Mouse (Mus musculus): ENCODE results near the gene D630039A03Rik. TPM values are rescaled to one million over a fixed set of nuclear protein-coding genes. Genes with fewer than 3 reads are reported as not detected.
A peak's percentile ranks its signal among the peaks of the same experiment; 100 is the strongest.

The D630039A03Rik gene
- polyA plus RNA-seq, 1 experiment from 2014 or later = 3.5 TPM

DNA sequence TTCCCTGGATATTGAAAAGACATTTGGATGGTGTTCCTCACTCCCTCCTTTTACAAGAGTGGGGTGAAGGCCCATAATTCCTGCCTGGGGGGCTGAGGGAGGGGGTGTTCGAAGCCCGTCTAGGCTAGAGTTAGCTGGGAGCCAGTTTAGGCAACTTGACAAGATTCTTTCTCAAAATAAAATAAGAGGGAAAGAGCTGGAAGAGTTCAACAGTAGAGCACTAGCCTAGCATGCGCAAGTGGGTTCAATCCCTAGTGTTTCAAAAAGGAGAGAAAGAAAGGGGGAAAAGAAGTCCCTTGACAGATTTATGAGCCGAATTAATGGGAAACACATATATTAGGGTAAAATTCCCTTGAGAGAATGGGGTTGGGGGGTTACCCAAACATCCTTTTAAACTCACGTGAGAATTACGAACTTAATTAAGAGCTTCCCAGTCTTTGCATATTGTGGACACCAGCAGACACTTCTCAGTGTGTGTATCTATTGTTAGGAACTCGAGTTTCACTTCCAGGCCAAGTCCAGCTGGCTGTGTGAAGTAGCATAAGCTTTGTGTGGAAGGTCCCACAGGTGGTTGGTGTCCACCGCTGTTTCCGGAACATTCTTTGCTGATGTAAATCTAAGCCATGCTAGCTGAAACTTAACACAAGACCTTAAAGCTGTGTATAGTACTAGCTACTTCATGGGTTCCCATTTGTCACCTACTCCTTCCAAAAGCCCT lies 53.7 kb downstream of the D630039A03Rik start:
- no peaks in the 10 kb centered on the region for H3K27me3 ChIP-seq (ENCODE audit: control insufficient read depth, insufficient read depth, low read depth, low read length)
- WGBS = 68% methylated on average over 9 of the region's 9 CpGs
- H3K4me2 ChIP-seq (ENCODE audit: low read depth, low read length) = no peak overlapping the region
- H3K9me3 ChIP-seq (ENCODE audit: control insufficient read depth, low read length) = no peaks in the 10 kb centered on the region
- peak; percentile 18; the same call in 1 of the 2 replicates for ATAC-seq (ENCODE audit: low read depth)
- H3K27ac ChIP-seq (ENCODE audit: low read length) = no peak overlapping the region; the same call in 1 of the 2 replicates
- H3K4me3 ChIP-seq (ENCODE audit: low read length) = no peak overlapping the region
- peaks cover 15% of the 10 kb centered on the region for H3K36me3 ChIP-seq (ENCODE audit: control insufficient read depth, insufficient read depth, low read length)
- H3K9ac ChIP-seq (ENCODE audit: low read length) = no peak overlapping the region
- peaks cover 31% of the 10 kb centered on the region for H3K4me1 ChIP-seq (replicated peaks; ENCODE audit: control insufficient read depth, insufficient read depth, low read length)

DNA sequence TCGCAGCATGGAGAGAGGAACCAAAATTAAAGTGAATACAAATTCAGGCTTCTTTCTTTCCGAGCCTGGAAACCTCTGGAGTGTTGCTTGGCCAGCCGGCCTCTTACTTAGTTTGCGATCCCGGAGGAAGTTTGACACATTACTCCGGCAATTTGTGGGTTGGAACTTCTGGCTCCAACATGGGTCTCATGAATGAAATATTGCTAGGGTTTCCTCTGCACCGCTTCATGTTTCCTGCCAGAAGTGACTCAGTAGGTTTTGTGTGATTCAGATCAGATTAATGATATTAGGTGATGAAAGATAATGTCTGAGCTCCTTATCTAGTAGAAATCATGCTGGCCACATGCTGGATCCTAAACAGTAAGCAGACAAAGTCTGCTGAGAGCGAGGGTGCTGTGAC lies 54.2 kb downstream of the D630039A03Rik start:
- Histone ChIP-seq H3K36me3 (ENCODE audit: control insufficient read depth, insufficient read depth, low read length) (peaks cover 20% of the 10 kb centered on the region), H3K9ac (ENCODE audit: low read length) (no peak overlapping the region), H3K4me3 (ENCODE audit: low read length) (no peak overlapping the region), H3K9me3 (ENCODE audit: control insufficient read depth, low read length) (no peaks in the 10 kb centered on the region), H3K4me1 (replicated peaks; ENCODE audit: control insufficient read depth, insufficient read depth, low read length) (peaks cover 26% of the 10 kb centered on the region), H3K4me2 (ENCODE audit: low read depth, low read length) (no peak overlapping the region), H3K27ac (ENCODE audit: low read length) (no peak overlapping the region; the same call in 1 of the 2 replicates), H3K27me3 (ENCODE audit: control insufficient read depth, insufficient read depth, low read depth, low read length) (no peaks in the 10 kb centered on the region)
- peak; percentile 24; the same call in 1 of the 2 replicates for ATAC-seq (ENCODE audit: low read depth)
- WGBS = 34% methylated on average over 8 of the region's 8 CpGs

DNA sequence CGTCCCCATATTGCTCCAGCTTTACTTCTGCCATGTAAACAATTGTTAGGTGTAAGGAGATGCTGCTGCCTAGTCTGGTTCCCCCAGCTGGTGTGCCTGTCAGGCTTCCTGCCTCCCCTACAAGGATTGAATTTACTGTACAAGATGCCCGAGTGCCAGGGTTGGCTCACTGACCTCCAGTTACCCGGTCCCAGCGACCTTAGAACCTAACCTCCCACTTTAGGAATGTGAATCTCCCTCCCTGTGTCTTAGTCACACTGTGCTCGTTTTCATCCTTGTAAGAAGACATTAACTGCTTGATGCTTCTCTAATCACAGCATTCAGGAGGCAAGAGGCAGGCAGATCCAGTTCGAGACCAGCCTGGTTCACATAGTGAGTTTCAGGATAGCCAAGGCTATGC lies 54.9 kb downstream of the D630039A03Rik start:
- 55% methylated on average over 6 of the region's 6 CpGs for WGBS
- Histone ChIP-seq H3K4me2 (ENCODE audit: low read depth, low read length) (no peak overlapping the region), H3K4me3 (ENCODE audit: low read length) (no peak overlapping the region), H3K27me3 (ENCODE audit: control insufficient read depth, insufficient read depth, low read depth, low read length) (no peaks in the 10 kb centered on the region), H3K9ac (ENCODE audit: low read length) (no peak overlapping the region), H3K27ac (ENCODE audit: low read length) (no peak overlapping the region), H3K36me3 (ENCODE audit: control insufficient read depth, insufficient read depth, low read length) (peaks cover 26% of the 10 kb centered on the region), H3K9me3 (ENCODE audit: control insufficient read depth, low read length) (no peaks in the 10 kb centered on the region), H3K4me1 (replicated peaks; ENCODE audit: control insufficient read depth, insufficient read depth, low read length) (peaks cover 19% of the 10 kb centered on the region)
- no peak for ATAC-seq (ENCODE audit: low read depth)

DNA sequence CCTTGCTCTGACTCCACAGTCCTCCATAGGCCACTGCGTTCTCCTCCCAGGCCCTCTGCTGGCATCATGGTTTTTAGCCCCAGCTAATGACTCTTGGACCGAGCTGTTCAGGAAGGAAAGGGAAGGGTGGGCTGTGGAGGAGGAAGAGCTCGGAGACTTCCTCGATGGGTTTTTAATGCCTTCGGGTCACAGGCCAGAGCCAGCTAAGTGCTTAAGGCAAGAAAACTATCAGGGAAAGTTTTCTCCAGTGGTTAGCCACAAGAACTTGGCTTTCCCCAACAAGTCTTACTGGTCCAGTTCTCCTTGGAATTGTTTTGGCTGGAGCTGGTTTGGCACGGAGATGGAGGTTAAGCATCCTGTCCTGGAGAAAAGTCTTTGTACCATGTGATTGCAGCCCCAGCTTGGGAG lies 55.9 kb downstream of the D630039A03Rik start:
- ATAC-seq (ENCODE audit: low read depth) = no peak
- 65% methylated on average over 6 of the region's 6 CpGs for WGBS
- H3K9me3 ChIP-seq (ENCODE audit: control insufficient read depth, low read length) = no peaks in the 10 kb centered on the region
- H3K9ac ChIP-seq (ENCODE audit: low read length) = no peak overlapping the region
- peaks cover 36% of the 10 kb centered on the region for H3K36me3 ChIP-seq (ENCODE audit: control insufficient read depth, insufficient read depth, low read length)
- peaks cover 14% of the 10 kb centered on the region for H3K4me1 ChIP-seq (replicated peaks; ENCODE audit: control insufficient read depth, insufficient read depth, low read length)
- no peak overlapping the region for H3K27ac ChIP-seq (ENCODE audit: low read length)
- H3K4me2 ChIP-seq (ENCODE audit: low read depth, low read length) = no peak overlapping the region
- H3K27me3 ChIP-seq (ENCODE audit: control insufficient read depth, insufficient read depth, low read depth, low read length) = no peaks in the 10 kb centered on the region
- no peak overlapping the region for H3K4me3 ChIP-seq (ENCODE audit: low read length)

Other genes with a start within 250 kb of the D630039A03Rik start
- gene Akap2, start 198.6 kb downstream of the D630039A03Rik start, polyA plus RNA-seq (2015; fragmentation: Nextera tagmentation; extraction: Ambion mirVana) = 44.4 and 46.5 TPM in 2 replicates
- gene Txn1, start 40.1 kb upstream of the D630039A03Rik start, polyA plus RNA-seq (2015; fragmentation: Nextera tagmentation; extraction: Ambion mirVana) = 444 and 474 TPM in 2 replicates
- not detected in 2 replicates for gene Txndc8, start 92.8 kb upstream of the D630039A03Rik start, polyA plus RNA-seq (2015; fragmentation: Nextera tagmentation; extraction: Ambion mirVana)

All from lung, embryonic 16.5 days (tissue).